Mouse (Mus musculus): ENCODE measurements around the gene Grm6. TPM values are rescaled to one million over a fixed set of nuclear protein-coding genes. Genes with fewer than 3 reads are reported as not detected.

Gene Grm6
- not detected for total RNA-seq (2022)

DNA sequence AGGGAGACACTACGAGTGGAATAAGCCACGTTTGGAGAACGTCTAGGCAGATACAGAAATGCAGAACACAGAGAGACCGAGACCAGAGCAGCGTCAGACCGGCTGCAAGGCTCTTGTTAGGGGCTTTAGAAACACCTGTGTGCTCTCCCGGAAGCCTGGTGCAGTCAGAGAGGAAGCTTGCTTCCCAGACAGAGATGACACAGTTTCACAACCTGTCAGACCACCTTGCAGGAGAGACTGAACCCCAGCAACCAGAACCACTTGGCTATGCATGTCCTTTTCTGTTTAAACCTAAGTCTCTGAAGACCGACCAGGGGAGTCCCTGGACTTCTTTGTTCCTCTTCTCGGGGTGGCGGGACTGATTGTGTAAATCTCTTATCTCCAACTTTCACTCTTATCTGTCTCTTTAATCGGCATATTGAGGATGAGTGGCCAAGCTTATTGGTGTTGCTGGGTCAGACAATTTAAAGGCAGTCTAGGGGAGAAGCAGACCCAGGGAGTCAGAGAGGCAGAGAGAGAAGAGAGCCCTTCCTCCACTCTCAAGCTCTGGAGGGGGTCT, at the start of gene Grm6:
Gene Grm6 (plus strand): TSS at position 509 of the 559 bp plus-strand sequence.
- DNase-seq, result no peak

GRCm38 (mm10) chr11:50814233-50814632, 36.3 kb upstream of the Grm6 start:
- DNase-seq, result no peak

DNA sequence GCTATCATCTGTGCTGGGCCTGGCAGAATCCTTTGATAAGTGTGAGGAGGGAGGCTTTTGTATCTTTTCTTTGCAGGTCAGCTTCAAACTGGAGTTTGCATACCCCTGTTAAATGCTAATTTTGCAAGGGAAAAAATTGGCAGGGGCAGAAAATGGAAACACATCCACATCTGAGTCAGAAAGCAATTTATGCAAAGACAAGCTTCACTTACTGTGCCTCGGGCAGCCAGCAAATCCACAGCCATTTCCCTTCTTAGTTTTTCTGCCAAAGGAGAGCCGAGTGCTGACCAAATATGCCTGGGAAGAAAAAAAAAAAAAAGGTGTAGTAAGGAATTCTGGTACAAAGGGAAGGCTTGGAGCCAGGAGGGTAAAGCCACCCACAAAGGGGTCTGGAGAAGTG, 24.3 kb upstream of the Grm6 start:
- no peak for DNase-seq

GRCm38 (mm10) chr11:50827010-50827953, 23.2 kb upstream of the Grm6 start, which contains the start of gene Zfp354c:
Zfp354c (minus strand) TSS chr11:50827724.
- peak; percentile 80 for DNase-seq

GRCm38 (mm10) chr11:50835727-50836126, 14.8 kb upstream of the Grm6 start:
- no peak for DNase-seq

DNA sequence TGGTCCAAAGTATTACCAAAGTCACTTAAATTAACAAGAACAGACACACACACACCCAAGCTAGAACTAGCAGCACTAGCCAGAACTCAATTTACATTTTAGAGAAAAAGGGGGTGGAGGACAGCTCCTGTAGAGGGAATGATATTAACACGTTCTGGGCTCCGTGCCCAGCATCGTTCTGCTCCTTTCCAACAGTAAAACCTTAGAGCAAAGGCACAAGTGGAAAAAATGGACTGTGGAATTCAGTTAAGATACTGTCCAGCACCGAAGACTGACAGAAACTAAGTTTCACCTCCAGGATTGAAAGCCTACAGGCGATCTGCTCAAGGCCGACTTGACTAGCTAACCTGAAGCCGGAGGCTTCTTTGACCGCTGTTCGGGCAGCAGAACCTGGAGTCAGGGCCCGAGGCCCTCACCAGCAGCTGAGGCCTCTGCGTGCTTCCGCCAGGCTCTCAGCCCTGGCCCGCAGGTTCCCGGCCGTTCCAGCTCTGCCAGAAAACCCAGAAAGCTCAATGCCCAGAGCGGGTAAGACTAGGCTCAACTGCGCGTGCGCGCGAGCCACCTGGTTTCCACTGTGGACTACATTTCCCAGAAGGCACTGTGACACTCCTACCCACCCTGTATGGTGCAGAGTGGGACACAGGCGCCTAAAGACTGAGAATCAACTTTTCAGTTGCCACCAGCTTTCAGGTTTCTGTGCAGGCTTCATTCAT, 9.3 kb upstream of the Grm6 start, which contains the start of gene Zfp879:
Gene Zfp879 (minus strand): TSS at position 530 of the 713 bp plus-strand sequence.
- DNase-seq, result peak; percentile 85

DNA sequence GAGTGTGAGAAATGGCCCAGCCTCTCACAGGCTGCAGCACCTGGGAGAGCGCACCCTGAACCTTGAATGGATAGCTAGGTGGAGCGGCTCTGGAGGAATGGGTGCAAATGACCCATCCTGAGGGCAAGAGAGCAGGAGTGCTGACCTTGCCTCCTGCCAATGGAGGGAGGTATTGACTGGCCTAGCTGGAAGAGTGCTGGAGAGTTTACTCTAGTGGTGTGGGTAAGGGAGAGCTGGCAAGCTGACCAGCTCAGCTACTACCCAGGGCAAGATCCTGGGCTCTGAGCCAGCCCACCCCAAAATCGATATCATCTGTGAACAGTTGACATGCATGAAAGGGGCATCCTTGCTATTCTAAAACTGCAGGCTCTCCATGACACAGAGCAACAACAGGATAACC, 4.5 kb upstream of the Grm6 start:
- no peak for DNase-seq

GRCm38 (mm10) chr11:50847047-50847446, 3.4 kb upstream of the Grm6 start:
- no peak for DNase-seq

- DNase-seq, result peak; percentile 6
Observed at GRCm38 (mm10) chr11:50848520-50849137, 1.9 kb upstream of the Grm6 start.

DNA sequence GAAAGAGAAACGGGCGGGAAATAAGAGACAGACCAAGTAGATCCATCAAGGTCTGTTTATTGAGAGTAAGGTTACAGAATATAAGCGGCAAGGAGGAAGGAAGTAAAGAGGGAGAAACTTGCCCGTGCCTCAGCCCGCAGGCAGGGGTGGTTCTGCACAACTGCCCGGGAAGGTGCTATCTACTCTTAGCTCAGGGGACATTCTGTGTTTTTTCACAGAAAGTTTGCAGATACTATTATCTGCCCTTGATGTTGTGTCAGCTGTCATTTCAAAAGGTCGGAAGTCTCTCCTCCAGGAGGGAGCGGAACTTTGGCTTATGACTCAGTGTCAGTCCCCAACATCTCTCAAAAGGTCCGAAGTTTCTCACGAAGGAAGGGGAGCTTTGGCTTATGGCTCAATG, 1.2 kb upstream of the Grm6 start:
- no peak for DNase-seq

DNA sequence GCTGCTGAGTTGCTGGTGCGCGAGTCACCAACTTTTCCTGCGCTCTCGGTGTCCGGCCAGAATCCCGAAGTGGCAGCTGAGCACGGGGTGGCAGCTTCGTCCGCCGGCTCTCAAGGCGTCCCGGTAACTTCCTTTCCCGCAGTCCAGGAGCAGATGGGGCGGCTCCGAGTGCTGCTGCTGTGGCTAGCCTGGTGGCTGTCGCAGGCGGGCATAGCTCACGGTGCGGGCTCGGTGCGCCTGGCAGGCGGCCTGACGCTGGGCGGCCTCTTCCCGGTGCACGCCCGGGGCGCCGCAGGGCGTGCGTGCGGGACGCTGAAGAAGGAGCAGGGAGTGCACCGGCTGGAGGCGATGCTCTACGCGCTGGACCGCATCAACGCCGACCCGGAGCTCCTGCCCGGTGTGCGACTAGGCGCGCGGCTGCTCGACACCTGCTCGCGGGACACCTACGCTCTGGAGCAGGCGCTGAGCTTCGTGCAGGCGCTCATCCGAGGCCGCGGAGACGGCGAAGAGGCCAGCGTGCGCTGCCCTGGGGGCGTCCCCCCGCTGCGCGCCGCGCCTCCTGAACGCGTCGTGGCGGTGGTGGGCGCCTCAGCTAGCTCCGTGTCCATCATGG, 610 bp downstream of the Grm6 start:
- DNase-seq, result no peak

DNA sequence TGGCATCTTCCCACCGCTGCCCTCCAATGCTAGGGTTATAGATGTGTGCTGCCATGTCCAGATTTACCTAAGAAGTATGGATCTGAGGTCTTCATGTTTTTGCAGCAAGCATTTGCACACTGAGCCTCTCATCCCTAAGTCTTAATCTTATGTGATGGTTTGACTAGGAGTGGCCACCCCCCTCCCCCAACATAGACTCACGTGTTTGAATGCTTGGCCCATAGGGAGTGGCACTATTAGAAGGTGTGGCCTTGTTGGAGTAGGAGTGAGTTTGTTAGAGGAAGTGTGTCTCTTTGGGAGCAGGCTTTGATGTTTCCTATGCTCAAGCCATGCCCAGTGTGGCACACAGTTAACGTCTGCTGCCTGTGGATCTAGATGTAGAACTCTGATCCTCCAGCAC, 28.2 kb downstream of the Grm6 start:
- no peak for DNase-seq

GRCm38 (mm10) chr11:50883756-50884155, 33.3 kb downstream of the Grm6 start:
- DNase-seq, result no peak

DNA sequence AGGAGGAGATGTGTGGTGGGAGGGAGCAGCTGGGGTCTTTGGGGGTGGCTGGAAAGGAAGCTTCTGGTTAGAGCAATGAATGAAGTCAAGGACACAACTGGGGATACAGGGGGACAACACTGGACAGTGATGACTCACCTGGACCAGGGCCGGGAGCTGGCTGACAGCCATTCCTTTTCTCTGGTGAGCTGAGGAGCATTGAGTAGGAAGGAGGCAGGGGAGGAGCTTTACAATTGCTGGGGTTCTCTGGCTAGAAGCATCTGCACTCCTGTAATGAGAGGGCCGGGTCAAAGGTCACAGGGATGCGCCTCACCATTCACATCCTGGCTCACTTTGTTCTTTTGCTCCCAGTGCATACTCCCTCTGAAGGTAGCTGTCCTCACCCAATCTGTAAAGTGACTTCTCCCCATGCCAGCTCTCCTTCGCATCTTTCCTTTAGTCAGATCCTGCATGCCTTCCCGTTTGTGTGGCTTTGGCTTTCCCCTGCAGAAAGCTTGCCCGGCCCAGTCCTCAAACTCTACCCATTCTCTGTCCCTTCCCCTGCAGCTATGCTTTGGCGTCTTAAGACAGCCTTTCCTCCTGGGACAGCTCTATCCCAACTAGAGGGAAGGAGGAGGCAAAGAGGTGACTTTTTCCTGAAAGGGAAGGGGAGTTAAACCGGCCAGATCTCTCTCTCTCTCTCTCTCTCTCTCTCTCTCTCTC, 35.9 kb downstream of the Grm6 start:
- peak; percentile 49 for DNase-seq

DNA sequence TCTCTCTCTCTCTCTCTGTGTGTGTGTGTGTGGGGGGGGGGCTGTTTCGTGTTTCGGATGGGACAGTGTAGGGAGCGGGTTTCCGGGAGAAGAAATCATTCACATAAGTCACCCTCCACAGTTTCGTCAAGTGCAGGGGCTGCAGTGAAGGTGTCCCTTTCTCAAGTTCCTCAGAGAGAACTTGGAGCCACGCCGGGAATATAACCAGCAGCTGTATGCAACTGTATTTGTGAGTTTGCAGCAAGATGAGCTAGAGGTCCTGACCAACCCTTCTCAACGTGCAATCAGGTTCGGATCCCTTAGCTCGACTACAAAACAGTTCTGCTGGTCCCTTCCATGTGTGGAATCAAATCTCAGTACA, 36.4 kb downstream of the Grm6 start:
- no peak for DNase-seq

GRCm38 (mm10) chr11:50887390-50888128, 37.1 kb downstream of the Grm6 start, which contains the start of gene Zfp454:
Zfp454 (minus strand) TSS chr11:50887651.
- peak; percentile 91 for DNase-seq

DNA sequence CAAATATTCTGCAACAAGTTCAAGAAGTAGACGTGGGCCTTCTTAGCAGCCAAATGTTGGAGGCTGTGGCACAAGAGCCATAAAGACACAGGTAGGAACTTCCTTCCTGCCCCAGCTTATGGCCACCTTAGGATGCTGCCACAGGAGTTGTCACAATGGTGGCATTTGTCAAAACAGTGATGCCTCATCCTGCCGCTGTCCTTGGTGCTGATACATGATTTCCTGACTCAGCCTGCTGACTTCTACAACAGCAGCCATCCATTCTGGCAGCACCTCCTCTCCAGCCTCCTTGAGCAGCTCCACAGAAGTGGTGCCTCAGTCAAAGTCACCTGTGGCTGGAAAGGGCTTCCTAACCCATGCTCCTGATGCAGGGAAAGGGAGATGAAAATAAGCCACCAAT, 42.0 kb downstream of the Grm6 start:
- DNase-seq, result no peak

- no peak for DNase-seq
Observed at GRCm38 (mm10) chr11:50897359-50897758, 46.9 kb downstream of the Grm6 start.

DNA sequence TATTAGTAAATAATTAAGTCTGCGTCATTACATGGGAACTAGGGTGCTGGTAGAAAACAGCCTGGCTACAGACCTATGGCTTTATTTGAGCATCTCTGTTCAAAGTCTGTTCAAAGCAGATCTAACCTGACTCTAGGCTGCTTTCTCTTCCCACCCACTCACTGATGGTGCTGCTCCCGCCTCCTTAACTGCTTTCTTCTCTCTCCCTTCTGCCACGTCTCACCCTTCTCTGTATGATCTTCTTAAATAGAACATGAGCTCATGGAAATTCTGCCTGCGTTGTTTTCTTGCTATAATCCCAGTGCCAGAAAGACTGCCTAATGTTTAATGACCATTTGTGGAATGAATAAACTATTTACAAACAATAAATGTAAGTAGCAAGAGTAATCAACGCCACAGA, 57.7 kb downstream of the Grm6 start:
- no peak for DNase-seq

DNA sequence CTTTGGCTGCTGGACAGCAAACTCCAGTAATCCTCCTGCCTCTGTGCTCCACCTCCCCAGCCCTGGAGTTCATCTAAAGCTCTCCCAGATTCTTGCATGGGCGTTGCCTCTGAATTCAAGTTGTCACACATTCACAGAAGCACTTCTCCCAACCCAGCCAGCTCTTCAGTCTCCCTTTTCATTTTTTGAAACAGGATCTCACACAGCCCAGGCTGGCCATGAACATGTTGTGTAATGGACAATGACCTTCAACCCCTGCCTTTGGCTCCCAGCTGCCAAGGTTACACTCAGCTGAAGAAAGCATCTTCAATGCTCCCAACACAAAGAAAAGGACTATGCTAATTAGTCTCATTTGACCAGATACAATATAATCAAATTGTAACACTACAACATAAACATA, 62.8 kb downstream of the Grm6 start:
- DNase-seq, result peak; percentile 19

DNA sequence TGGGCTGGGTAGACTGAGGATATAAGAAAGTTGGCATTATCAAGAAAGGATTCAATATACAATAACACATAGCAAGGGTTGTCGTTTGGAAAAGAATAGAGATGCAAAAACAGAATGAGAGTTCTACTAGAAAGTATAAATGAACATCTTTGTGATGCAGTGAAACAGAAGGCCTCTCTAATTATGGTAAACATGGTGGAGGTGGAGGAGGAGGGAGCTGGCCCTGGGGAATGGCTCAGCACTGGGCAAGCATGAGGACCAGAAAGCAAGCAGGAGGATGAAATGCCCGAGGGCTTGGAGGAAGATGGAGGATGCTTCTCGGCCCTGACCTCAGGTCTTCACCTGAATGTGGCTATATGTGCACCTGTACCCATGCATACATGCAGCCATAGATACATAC, 64.0 kb downstream of the Grm6 start:
- no peak for DNase-seq
